Mouse (Mus musculus): ENCODE results near the gene Rnpc3. TPM values are rescaled to one million over a fixed set of nuclear protein-coding genes. Genes with fewer than 3 reads are reported as not detected.

Gene Rnpc3
- polyA plus RNA-seq, 1 experiment = 27.9 TPM

DNA sequence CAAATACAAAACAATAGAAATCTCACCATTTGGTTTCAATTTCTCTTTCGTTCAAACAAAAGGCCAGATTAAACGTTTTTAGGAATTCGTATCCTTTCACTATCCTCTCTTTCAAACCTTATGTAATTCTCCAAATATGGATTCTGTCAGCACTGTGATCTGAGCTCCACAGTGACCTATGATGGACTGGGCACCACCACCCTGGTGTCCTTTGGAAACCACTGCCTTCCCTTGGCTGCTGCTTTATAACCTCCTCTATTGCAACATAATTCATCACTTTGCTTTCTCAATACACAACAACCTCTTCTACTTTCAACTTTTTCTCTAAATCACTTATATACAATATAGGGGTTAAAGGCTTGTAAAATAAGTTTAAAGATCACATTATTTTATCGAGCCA is 55.4 kb downstream of the Rnpc3 start:
- Histone ChIP-seq H3K27ac (ENCODE audit: insufficient read depth, low read length) (no peak overlapping the region), H3K4me1 (ENCODE audit: control insufficient read depth, insufficient read depth, low read length) (no peaks in the 10 kb centered on the region), H3K4me3 (ENCODE audit: insufficient read depth, low read length) (no peak overlapping the region)
- TF ChIP-seq POLR2A (IDR thresholded peaks at IDR 0.05; ENCODE audit: low read depth, low read length) (no peak), CTCF (IDR thresholded peaks at IDR 0.05; ENCODE audit: borderline replicate concordance, insufficient read depth, low read length) (no peak)

DNA sequence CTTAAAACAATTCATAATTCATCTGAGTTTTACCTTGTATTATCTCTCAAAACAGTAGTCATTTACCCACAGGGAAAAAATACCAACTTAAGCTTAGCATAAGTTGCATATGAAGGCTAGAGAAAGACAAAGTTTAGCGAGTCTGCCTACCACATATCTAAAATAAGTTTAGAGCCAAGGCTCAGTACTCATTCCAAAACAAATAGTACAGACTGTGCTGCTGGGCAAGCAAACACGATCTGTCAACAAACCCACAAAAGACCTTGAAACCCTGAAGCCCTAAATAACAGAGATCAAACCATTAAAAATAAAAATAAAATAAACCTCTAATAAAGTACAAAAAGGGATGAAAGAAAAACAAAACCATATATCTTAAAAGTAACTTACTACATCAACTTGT is 55.8 kb downstream of the Rnpc3 start:
- H3K4me1 ChIP-seq (ENCODE audit: control insufficient read depth, insufficient read depth, low read length) = no peaks in the 10 kb centered on the region
- no peak overlapping the region for H3K27ac ChIP-seq (ENCODE audit: insufficient read depth, low read length)
- H3K4me3 ChIP-seq (ENCODE audit: insufficient read depth, low read length) = no peak overlapping the region
- TF ChIP-seq POLR2A (IDR thresholded peaks at IDR 0.05; ENCODE audit: low read depth, low read length) (no peak), CTCF (IDR thresholded peaks at IDR 0.05; ENCODE audit: borderline replicate concordance, insufficient read depth, low read length) (no peak)

DNA sequence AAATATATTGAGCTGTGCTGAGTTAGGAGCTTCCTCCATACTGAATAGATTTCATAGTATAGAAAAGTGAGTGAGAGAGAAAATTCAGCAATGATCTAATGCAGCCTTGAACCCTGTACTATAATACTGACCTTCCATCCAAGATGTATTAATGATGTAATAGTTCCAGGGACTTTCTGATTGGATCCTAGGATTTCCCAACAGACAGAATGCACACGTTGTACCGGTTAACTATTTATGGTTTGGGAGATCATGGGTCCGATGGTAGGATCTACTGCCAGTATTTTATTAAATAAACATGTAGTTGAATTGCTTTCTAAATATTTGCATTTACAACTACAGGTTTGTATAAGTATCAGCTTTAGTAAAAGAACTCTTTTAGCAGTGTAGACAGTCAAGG is 57.8 kb downstream of the Rnpc3 start:
- Histone ChIP-seq H3K4me3 (ENCODE audit: insufficient read depth, low read length) (no peak overlapping the region), H3K27ac (ENCODE audit: insufficient read depth, low read length) (no peak overlapping the region), H3K4me1 (ENCODE audit: control insufficient read depth, insufficient read depth, low read length) (no peaks in the 10 kb centered on the region)
- no peak for TF ChIP-seq POLR2A (IDR thresholded peaks at IDR 0.05; ENCODE audit: low read depth, low read length)
- no peak for TF ChIP-seq CTCF (IDR thresholded peaks at IDR 0.05; ENCODE audit: borderline replicate concordance, insufficient read depth, low read length)

Other genes starting within 250 kb of the Rnpc3 start
- not detected in 2 replicates for gene Amy2a1, start 97.7 kb downstream of the Rnpc3 start, polyA plus RNA-seq (2011; ENCODE audit: insufficient read length, low read depth, missing spikeins)
- 2.0 and 2.6 TPM in 2 replicates for gene Amy1, start 23.4 kb downstream of the Rnpc3 start, polyA plus RNA-seq (2011; ENCODE audit: insufficient read length, low read depth, missing spikeins)